Mouse (Mus musculus) small intestine, adult 2 months (tissue): ENCODE data around the gene Pla2g7.

ENCODE experiments used
- CTCF ChIP-seq: fragments of 200-500 bp; IDR thresholded peaks from 2 replicates; pipeline ENCODE4 v1.5.1; 2012; ENCODE audit warnings: low read depth, mild to moderate bottlenecking, control low read depth, inconsistent platforms, low read length, moderate library complexity, mixed read lengths; ENCODE audit not compliant: insufficient replicate concordance, insufficient read length; ENCODE audit errors: extremely low read depth
- POLR2A ChIP-seq: fragments of 200-500 bp; IDR thresholded peaks from 2 replicates; pipeline ENCODE4 v1.6.1; 2012; ENCODE audit warnings: low read depth, mild to moderate bottlenecking, control low read depth, inconsistent platforms, low read length, moderate library complexity

DNA sequence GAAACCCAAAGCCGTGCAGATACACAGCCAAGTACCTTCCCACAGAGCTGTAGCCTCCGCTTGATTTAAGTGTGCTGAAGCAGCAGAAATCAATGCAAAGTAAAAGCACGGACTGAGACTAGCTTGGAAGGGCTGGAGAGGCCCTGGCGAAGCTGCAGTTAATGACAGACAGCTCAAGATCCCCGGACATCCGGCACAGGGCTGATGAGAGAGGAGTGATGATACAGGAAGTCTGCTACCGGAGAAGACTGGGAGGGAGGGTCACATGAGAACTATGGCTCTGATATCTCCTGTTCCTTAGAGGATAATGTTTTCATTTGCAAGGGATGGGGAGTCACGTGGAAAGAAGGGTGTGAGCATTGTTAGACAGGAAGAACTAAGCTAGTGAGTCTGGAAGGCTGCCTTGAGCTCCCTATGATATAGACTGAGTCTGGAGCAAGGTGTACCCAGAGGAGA lies 13.1 kb downstream of the Pla2g7 start:
- TF ChIP-seq CTCF = no peak
- no peak for TF ChIP-seq POLR2A
